Mouse (Mus musculus) lung, adult 2 months (tissue): ENCODE measurements around the gene Dock3.
A peak's percentile ranks its signal among the peaks of the same experiment; 100 is the strongest.

Experiments
- CTCF ChIP-seq: fragments of 200-500 bp; IDR thresholded peaks from 2 replicates; pipeline ENCODE4 v1.5.1; 2011; ENCODE audit warnings: mild to moderate bottlenecking, low read length, control low read depth; ENCODE audit not compliant: insufficient read depth
- POLR2A ChIP-seq: fragments of 200-500 bp; IDR thresholded peaks from 2 replicates; pipeline ENCODE4 v1.6.1; 2011; ENCODE audit warnings: low read depth, mild to moderate bottlenecking, control low read depth, low read length, borderline replicate concordance; ENCODE audit errors: extremely low read depth

DNA sequence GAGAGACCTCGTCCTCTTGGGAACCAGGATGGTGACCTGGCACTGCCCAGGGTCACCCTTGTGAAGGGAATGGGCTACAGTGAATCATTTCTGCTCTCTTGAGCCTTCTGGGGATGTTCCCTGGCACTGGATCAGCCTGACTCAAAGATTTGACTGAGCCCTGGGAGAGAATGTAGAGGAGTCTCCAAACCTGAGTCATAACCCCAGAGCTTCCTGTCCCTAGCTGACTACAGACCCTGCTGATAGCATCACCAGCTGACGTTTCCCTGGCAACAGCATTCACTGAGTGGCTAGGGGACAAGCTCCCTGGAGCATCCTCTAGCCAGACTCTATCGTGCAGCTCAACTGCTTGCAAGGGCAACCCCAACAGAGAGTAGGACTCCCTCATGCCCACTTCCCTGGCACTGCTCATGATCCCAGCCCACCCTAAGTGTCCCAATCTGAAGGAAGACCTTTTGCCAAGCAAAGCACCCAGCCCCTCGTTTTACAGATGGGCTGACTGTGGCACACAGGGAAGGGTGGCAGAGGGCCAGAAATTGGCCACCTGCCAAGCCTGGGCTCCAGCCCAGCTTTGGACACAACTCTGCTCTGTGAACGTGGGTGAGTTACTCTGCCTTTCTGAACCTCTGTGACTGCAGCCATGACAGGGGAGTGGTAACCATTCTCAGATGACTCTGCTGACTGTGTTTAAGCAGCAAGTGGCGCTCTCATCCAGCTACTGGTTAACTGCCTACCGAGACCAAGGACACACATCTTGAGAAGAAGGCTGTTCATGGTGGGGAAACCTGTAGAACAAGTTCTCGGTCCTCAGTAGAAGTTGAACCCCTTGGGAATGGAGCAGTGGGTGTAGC is 47.0 kb upstream of the Dock3 start:
- TF ChIP-seq POLR2A = no peak
- TF ChIP-seq CTCF = 0 out of 2 replicates have a peak, but pooled peaks have one; percentile 16
